Mouse (Mus musculus): ENCODE results near the gene Iqgap2.

Iqgap2 gene

DNA sequence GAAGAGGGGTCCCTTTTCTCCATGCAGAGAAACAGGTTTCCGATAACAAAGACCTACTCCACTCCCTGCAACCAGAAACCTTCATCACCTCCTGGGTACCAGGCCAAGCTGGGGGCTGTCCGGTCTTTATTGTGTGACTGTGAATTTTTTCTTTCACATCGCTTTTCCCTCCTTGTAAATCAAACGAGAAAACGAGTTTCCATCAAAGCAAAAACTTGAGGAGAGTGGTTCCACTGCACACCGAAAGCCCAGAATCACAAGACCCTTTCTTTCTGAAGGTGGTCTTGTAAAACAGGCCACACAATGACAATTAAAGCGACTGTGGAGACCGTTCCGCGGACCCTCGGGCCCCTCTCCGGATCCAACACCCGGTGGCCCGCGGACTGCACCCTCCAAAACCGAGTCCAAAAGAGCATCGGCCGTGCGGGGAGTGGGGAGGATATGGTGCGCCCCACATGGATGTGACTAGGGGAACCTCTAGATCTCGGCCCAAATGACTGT is 274.0 kb downstream of the Iqgap2 start:
- 9% methylated on average over 21 of the region's 21 CpGs for WGBS

DNA sequence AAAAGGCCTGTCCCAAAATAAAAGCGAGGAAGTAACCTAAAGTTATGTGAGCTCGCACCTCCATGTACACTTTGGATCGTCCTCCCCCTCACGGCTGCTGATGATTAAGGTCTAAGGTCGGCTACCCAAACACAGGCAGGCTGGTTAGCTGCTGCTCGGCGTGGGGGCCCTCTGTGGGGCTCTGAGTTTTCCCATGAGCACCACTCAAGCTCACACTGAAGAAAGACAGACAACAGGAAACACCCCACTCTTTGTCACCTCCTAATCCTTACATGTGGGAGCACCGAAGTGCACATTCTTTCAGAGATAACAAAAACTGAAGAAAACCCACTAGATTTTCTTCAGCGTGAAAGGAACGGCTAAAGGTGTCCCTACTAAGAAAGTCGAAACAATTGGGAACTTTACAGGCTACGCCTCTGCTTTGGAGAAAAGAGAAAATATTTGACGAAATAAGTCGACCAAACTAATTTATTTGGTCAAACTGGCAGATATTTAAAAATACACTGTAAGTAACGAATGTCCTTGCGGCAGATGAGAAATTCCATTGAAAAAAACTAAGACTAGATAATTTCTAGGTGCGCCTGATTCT is 274.5 kb downstream of the Iqgap2 start:
- 70% methylated on average over 17 of the region's 17 CpGs for WGBS

DNA sequence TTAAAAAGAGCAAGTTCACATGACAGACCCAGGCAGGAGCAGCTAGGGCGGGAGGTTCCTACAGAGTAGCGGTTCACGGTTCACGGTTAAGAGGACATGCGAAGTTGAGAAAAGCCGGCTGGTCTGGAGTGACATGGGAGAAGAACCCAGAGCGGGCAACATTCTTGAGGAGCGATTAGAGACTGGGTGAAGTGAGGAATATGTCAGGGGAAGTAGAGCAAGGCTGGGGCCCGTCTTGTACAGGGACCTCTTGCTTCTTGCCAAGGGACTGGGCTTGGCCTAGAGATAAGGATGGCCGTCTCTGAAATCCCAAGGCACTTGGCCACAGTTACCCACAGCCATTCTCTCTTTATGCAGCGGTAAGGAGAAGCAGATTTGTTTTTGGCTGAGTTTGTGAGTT is 275.2 kb downstream of the Iqgap2 start:
- WGBS, result 93% methylated on average over 11 of the region's 11 CpGs

- 86% methylated on average over 6 of the region's 6 CpGs for WGBS
These were observed 277.0 kb downstream of the Iqgap2 start for GRCm38 (mm10) chr13:95614757-95615156.

DNA sequence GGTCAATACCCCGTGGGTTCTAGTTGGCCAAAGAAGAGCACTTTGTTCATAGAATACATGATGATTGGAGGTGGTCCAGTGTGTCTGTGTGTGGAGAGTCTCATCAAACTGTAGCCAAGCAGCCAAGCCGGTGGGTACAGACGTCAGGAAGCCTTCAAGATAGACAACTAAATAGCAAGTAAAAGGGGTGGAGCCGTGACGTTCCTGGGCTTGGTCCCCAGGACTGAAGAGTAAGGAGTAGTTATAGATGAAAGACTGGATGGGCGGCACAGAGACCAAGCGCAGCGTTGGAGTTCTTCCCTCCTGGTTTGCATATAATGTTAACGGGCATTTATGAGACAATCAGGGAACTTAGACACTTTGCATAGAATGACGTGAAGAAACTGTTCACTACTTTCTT is 279.5 kb downstream of the Iqgap2 start:
- 86% methylated on average over 10 of the region's 10 CpGs for WGBS

GRCm38 (mm10) chr13:95611752-95612151 is 280.0 kb downstream of the Iqgap2 start:
- WGBS, result 91% methylated on average over 4 of the region's 4 CpGs

DNA sequence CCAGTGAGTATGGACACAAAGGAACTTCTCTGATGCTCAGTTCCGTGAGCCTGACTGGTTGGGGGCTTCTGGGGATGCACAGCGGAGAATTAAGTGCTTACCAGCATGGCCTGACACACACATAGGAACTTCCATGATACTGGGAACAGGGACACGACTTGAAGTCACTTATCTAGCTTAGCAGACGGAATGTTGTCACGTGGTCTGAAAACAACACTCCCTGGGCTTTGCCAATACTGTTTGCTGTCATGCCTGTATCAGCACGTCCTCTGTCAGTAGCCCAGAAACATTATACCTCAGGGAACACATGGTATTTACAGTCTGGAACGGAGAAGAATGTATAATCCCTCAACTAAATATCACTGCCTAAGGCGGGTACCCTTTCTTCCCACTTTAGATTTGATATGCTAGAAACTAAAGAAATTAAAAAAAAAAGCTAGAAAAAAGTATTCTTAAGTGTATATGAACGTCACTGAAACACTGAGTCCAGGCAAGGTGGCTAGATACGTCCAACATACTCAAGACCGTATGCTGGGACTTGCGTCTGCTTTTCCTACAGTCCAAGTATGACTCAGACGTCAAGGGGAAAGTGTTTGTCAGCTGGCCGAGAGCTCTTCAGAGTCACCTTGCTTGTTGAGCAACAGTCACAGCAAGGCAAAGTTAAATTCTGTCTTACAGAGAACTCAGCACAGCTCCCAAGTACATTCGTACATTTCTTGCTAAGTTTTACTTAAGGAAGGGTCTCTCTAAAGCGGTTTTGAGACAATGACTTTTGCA is 280.7 kb downstream of the Iqgap2 start:
- 83% methylated on average over 16 of the region's 16 CpGs for WGBS

DNA sequence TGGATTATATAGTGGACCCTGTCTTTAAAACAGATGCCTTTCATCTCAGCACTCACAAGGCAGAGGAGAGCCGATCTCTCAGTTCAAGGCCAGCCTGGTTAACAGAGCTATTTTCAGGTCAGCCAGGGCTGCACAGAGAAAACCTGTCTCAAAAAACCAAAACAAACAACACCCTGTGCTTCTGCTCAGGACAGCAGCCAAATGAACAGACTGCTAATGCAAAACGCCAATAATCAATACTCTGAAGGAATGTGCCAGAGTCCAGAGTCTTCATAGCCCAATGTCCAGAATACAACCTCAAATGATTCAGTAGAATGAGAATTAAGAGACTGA is 282.7 kb downstream of the Iqgap2 start:
- 83% methylated on average over 2 of the region's 2 CpGs for WGBS

DNA sequence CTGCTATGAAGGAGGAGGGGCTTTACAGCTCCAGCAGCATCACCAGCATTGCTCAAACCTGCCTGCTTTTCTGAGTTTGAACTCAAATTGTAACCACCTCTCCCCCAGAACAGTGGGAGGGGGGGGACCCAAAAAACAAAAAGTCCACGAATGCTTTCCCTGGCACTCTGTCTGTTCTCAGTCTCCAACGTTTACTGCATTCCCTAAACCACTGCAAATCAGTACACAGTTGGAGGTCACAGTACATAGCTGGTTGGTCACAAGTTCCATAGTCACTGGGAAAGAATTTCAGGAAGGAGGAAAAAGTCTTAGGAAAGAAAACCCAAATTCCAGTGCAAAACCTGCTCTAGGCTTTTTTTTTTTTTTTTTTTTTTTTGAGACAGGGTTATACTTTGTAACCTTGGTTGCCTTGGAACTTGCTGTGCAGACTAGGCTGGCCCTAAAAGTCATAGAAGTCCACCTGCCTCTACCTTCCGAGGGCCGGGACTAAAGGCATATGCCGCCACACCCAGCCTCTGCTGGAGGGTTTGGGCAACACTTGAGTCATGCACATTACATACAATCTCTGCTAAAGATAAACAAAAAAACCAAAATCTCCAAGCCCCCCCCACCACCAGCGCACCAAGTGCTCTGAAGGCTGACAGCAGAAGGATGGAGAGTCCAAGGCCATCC is 283.2 kb downstream of the Iqgap2 start:
- 88% methylated on average over 6 of the region's 6 CpGs for WGBS

GRCm38 (mm10) chr13:95607019-95607418 is 284.7 kb downstream of the Iqgap2 start:
- 95% methylated on average over 8 of the region's 8 CpGs for WGBS

GRCm38 (mm10) chr13:95604288-95604687 is 287.4 kb downstream of the Iqgap2 start:
- WGBS, result 96% methylated on average over 25 of the region's 25 CpGs

DNA sequence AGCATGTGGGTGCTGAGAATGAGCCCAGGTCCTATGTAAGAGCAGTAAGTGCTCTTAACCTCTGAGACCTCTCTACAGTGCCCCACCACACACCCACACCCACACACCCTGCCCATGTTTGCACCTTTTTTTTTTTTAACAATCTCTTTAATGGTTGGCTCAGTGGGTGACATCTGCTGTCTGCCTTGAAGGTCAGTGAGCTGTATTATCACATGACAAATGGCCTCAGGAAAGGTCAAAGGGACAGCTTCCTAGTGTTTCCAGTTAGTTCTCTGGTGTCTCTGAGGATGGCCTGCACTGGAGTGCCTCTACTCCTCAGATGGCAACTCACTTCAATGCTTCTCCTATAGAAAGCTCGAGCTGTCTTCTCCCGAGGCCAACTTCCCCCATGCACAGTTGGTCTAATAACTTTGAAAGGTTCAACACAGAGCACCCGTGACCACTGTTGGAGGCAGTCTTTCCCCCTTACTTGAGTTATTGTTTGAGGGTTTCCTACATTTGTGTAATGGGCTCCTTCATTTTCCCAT is 291.8 kb downstream of the Iqgap2 start:
- 84% methylated on average over 3 of the region's 3 CpGs for WGBS

DNA sequence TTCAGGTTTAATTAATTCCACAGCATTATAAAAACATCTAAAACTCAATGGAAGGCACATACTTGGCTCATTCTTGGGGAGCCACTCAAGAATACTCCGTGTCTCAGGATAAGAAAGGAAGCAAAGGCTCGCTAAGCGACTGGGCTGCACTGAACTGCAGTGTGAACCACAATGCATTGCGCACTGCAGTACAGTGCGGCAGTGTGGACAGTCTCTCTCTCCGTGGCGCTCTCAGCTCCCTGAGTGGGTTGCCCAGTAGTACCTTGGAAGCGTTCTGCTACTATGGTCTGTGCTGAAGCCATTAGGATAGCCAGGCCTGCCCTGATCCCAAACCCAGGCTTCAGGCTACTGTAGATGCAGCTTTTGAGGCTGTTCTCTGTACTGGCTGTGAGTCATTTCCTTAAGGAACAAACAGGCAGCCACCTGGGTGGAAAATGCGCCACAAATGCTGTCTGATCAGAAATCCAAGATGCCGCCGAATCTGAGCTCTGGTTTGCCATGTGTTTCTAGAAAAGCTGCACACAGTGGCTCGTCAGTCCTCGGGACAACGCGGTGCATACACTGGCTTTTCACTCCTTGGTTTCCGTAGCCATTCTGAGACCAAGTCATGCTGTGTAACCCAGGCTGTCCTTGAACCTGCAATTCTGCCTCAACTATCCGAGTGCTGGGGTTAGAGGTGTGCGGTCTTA is 293.3 kb downstream of the Iqgap2 start:
- 81% methylated on average over 18 of the region's 18 CpGs for WGBS

GRCm38 (mm10) chr13:95597578-95597977 is 294.1 kb downstream of the Iqgap2 start:
- 95% methylated on average over 10 of the region's 10 CpGs for WGBS

DNA sequence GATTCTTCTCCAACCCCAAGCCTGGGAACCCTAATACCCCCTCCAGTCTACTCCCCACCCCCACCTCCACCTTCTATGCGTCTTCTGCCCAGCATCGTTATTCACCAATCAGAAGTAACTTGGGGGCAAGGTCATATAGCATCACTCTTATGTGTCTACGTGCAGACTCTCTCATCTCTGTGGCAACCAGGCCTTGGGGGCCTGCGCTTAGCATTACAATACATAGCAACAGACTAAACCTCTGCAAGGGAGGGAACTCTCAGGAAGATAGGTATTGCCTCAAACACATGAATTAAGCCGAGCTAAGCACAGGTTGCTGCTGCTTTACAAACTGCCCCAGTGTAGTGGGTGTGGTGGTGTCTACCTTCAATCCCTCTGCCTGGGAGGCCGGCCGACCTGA is 295.0 kb downstream of the Iqgap2 start:
- WGBS, result 94% methylated on average over 7 of the region's 7 CpGs

DNA sequence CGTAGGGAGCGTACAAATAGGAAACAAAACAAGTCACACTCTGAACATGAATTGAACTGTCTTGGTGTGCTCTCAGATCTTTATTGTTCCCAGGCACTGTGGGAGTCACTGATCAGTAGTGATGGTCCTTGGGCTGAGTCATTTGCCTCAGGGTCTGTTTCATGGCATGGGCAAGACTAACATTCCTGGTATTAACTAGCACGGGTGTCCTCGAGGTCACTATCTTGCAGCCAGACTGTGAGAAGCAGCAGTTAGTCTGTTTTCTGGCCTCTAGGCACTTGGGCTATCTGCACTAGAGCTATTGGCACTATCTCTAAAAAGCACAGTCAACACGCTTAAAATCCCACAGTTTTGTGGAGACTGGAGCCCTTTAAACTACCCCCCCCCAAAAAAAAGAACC is 295.8 kb downstream of the Iqgap2 start:
- 88% methylated on average over 5 of the region's 5 CpGs for WGBS

GRCm38 (mm10) chr13:95595411-95595810 is 296.3 kb downstream of the Iqgap2 start:
- WGBS, result 88% methylated on average over 7 of the region's 7 CpGs

- WGBS, result 74% methylated on average over 10 of the region's 10 CpGs
These were observed 298.9 kb downstream of the Iqgap2 start for GRCm38 (mm10) chr13:95592860-95593259.

DNA sequence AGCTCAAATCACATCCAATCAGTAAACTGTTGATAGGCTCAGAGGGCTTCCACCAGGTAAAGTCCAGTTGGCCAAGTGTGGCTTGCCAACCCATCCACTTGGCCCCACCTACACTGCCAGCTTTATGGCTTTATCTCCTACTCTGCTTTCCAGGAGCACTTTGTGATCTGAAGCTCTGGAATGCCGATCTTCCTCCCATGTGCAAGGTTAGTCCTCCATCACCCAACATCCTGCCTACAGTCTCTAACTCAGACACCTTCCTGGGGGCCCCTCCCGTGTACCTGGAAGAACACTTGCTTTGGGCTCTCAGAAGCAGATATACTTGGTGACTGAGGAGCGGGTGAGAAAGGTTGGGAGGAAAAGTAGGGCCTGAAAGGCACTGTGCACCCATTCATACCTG is 300.1 kb downstream of the Iqgap2 start:
- 90% methylated on average over 3 of the region's 3 CpGs for WGBS

DNA sequence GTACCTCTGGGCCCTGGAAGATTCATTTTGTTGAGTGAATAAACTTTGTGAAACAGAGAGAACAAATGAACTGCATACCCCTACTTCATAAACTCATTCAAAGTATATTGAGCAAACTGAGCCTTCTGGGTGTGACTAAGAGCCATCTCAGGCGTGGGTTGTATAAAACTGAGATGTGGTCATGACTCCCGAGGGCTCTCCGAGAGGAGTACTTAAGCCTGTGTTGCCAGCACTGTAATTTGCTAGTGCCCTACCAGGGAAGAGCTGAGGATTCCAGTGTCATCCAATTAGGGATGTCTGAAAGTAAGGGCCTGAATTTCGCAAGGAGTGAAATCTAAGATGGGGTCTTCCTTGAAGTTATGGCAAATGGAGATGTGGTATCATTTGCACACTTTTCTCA is 304.1 kb downstream of the Iqgap2 start:
- WGBS, result 98% methylated on average over 4 of the region's 4 CpGs

- WGBS, result 94% methylated on average over 5 of the region's 5 CpGs
These were observed 306.8 kb downstream of the Iqgap2 start for GRCm38 (mm10) chr13:95584898-95585297.

All from cerebral cortex, adult 2 months (tissue).